Mouse (Mus musculus) spleen, adult 2 months (tissue): ENCODE results near the gene Gm20509. TPM values are rescaled to one million over a fixed set of nuclear protein-coding genes. Genes with fewer than 3 reads are reported as not detected.

Experiments
- DNase-seq, 2 experiments: peaks; one replicate each; pipeline versions ENCODE4 v3.0.0 to v3.0.0-alpha.2; 2012 to 2021; ENCODE audit warnings: low spot score in 2 of 2, low read depth in 1 of 2
- H3K27ac ChIP-seq: fragments of 200-500 bp; 2 replicates; pipeline ENCODE4 v1.5.1; 2012; ENCODE audit warnings: low read length, inconsistent platforms; ENCODE audit not compliant: insufficient read depth
- H3K27me3 ChIP-seq: fragments of 200-500 bp; 2 replicates; pipeline ENCODE4 v1.6.1; 2012; ENCODE audit warnings: mild to moderate bottlenecking, moderate library complexity, low read length, inconsistent platforms; ENCODE audit not compliant: control insufficient read depth, insufficient read depth
- H3K36me3 ChIP-seq: fragments of 200-500 bp; 2 replicates; pipeline ENCODE4 v1.6.1; 2012; ENCODE audit warnings: mild to moderate bottlenecking, low read length, inconsistent platforms; ENCODE audit not compliant: control insufficient read depth, insufficient read depth
- H3K4me1 ChIP-seq: fragments of 200-500 bp; 2 replicates; pipeline ENCODE4 v1.6.1; 2011; ENCODE audit warnings: inconsistent platforms; ENCODE audit not compliant: control insufficient read depth, insufficient read depth, insufficient read length
- H3K4me3 ChIP-seq: fragments of 200-500 bp; 2 replicates; pipeline ENCODE4 v1.5.1; 2011; ENCODE audit warnings: mild to moderate bottlenecking, inconsistent platforms; ENCODE audit not compliant: insufficient read depth, insufficient read length; ENCODE audit errors: extremely low read depth
- CTCF ChIP-seq: fragments of 200-500 bp; IDR thresholded peaks from 2 replicates; pipeline ENCODE4 v1.5.1; 2011; ENCODE audit warnings: mild to moderate bottlenecking, inconsistent platforms; ENCODE audit not compliant: insufficient read depth, insufficient read length, insufficient replicate concordance; ENCODE audit errors: extremely low read depth
- POLR2A ChIP-seq: fragments of 200-500 bp; IDR thresholded peaks from 2 replicates; pipeline ENCODE4 v1.6.1; 2011; ENCODE audit warnings: low read depth, low read length, inconsistent platforms
- WGBS: fragments of 180-500 bp; shearing (Covaris S2); methylation state at CpG from one replicate; pipeline ENCODE4 v1.1.7; 2018; 5-methylcytosine and 5-hydroxymethylcytosine counted together
- polyA plus RNA-seq: library from polyadenylated mRNA; depleted of rRNA; stranded (reverse); fragments of >200 nt; gene quantifications from 2 replicates; pipeline ENCODE4 v1.2.3, GENCODE M21; 2012

Gm20509 gene
- polyA plus RNA-seq, 1 experiment = not detected

GRCm38 (mm10) chr9:73083956-73084355 lies 18.3 kb upstream of the Gm20509 start:
- H3K4me1 ChIP-seq = peaks cover 2% of the 10 kb centered on the region; the same call in 1 of the 2 replicates
- WGBS = 42% methylated on average over 6 of the region's 6 CpGs
- no peak for TF ChIP-seq CTCF
- no peak for TF ChIP-seq POLR2A

GRCm38 (mm10) chr9:73085845-73086244 lies 16.4 kb upstream of the Gm20509 start:
- no peak for DNase-seq
- no peak overlapping the region for H3K27ac ChIP-seq
- 0 out of 2 replicates have a peak, but pooled peaks cover 1% of the 10 kb centered on the region for H3K36me3 ChIP-seq
- 43% methylated on average over 6 of the region's 6 CpGs for WGBS
- H3K4me1 ChIP-seq = peaks cover 6% of the 10 kb centered on the region; the same call in 1 of the 2 replicates
- H3K27me3 ChIP-seq = no peaks in the 10 kb centered on the region
- H3K4me3 ChIP-seq = no peak overlapping the region
- no peak for TF ChIP-seq POLR2A
- TF ChIP-seq CTCF = no peak

More at GRCm38 (mm10) chr9:73083956-73084355, 18.3 kb upstream of the Gm20509 start:
- Histone ChIP-seq H3K27ac (no peak overlapping the region), H3K27me3 (no peaks in the 10 kb centered on the region), H3K36me3 (0 out of 2 replicates have a peak, but pooled peaks cover 1% of the 10 kb centered on the region), H3K4me3 (no peak overlapping the region)
- no peak for DNase-seq

DNA sequence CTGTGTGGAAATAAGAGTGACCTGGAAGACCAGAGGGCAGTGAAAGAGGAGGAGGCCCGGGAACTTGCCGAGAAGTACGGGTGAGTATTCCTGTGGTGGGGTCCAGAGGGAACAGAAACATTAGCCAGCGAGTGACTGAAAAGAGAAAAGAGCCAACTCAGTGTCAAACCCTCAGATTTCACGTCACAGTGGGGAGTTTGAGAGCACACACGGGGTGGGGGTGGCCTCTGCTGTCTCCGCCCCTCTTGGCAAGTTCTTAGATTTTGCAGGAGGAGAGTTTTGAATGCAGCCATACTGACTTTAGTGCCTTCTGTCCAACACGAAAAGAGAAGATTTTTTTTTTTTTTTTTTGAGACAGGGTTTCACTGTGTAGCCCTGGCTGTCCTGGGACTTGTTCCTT lies 15.1 kb upstream of the Gm20509 start:
- Histone ChIP-seq H3K27me3 (no peaks in the 10 kb centered on the region), H3K4me3 (no peak overlapping the region), H3K36me3 (0 out of 2 replicates have a peak, but pooled peaks cover 1% of the 10 kb centered on the region), H3K27ac (no peak overlapping the region), H3K4me1 (peaks cover 6% of the 10 kb centered on the region; the same call in 1 of the 2 replicates)
- DNase-seq = no peak
- TF ChIP-seq CTCF = no peak
- no peak for TF ChIP-seq POLR2A
- 55% methylated on average over 8 of the region's 8 CpGs for WGBS

GRCm38 (mm10) chr9:73087581-73087980 lies 14.7 kb upstream of the Gm20509 start:
- H3K4me3 ChIP-seq = no peak overlapping the region
- H3K27me3 ChIP-seq = no peaks in the 10 kb centered on the region
- H3K36me3 ChIP-seq = 0 out of 2 replicates have a peak, but pooled peaks cover 1% of the 10 kb centered on the region
- no peak overlapping the region for H3K27ac ChIP-seq
- no peak for TF ChIP-seq CTCF
- no peak for TF ChIP-seq POLR2A
- DNase-seq = no peak
- WGBS = 51% methylated on average over 5 of the region's 5 CpGs
- peaks cover 6% of the 10 kb centered on the region; the same call in 1 of the 2 replicates for H3K4me1 ChIP-seq

DNA sequence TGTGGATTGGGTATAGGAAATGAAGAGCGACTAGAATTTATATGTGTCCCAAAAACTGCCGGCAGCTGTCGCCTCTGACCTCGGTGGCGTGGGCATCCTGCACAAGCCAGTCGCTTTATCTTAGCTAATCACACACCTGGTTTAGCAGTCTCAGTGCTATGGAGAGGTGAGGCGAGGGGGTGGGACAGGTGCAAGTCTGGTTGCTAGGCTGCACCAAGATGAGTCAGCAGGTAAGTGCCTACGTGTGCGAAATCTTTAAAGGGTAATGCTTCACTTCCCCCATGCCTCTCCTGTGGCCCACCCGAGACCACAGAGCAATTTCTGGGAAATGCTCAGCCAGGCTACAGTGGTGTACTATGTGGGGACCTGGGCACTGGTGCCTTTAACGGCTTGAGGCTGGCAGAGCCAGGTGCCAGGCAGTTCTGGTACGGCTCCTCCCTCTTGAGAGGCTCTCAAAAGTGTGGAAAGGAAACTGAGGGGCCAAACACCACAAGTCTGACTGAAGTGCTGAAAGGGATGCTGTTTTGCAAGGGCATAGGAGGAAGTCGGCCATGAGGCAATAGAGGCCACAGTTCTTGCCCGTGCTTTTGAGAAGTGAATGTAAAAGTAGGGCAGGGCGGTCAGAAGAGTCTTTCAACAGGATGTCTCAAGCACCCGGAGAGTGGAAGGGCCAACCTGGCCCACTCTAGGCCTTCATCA lies 12.9 kb upstream of the Gm20509 start:
- Histone ChIP-seq H3K27me3 (no peaks in the 10 kb centered on the region), H3K36me3 (0 out of 2 replicates have a peak, but pooled peaks cover 1% of the 10 kb centered on the region), H3K4me1 (peaks cover 4% of the 10 kb centered on the region; the same call in 1 of the 2 replicates), H3K27ac (peak overlapping the region; percentile 70), H3K4me3 (no peak overlapping the region)
- TF ChIP-seq POLR2A (no peak), CTCF (no peak)
- WGBS = 17% methylated on average over 16 of the region's 16 CpGs
- peak; percentile 10 to 30 for DNase-seq

- WGBS = 86% methylated on average over 10 of the region's 10 CpGs
- Histone ChIP-seq H3K4me3 (no peak overlapping the region), H3K27me3 (no peaks in the 10 kb centered on the region), H3K36me3 (peaks cover under 1% of the 10 kb centered on the region; the same call in 1 of the 2 replicates), H3K27ac (no peak overlapping the region), H3K4me1 (peaks cover 4% of the 10 kb centered on the region; the same call in 1 of the 2 replicates)
- no peak for DNase-seq
- TF ChIP-seq POLR2A (no peak), CTCF (no peak)
Measured at GRCm38 (mm10) chr9:73090121-73090520, 12.1 kb upstream of the Gm20509 start.

DNA sequence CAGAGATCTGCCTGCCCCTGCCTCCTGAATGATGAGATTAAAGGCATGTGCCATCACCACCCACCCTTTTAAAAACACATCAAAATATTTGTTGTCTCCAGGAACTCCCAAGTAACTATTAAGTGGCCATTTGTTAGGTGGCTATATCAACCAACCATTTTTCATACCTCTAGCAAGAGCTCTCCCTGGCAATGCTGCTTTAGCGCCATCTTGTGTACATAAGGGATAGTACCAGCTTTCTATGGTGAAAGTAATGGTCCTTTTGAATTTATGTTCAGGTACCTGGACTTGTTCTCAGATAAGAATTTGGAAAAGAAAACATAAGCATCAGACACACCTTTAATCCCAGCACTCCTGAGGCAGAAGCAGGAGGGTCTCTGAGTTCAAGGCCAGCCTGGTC lies 10.5 kb upstream of the Gm20509 start:
- 2% methylated on average over 1 of the region's 1 CpGs for WGBS
- Histone ChIP-seq H3K36me3 (peaks cover 5% of the 10 kb centered on the region), H3K4me3 (no peak overlapping the region), H3K4me1 (peaks cover 4% of the 10 kb centered on the region; the same call in 1 of the 2 replicates), H3K27ac (no peak overlapping the region), H3K27me3 (no peaks in the 10 kb centered on the region)
- peak; percentile 37; the same call in 1 of the 2 replicates for TF ChIP-seq CTCF
- no peak for TF ChIP-seq POLR2A
- peak in 1 of 2 experiments; percentile 27 for DNase-seq
